Mouse (Mus musculus) G1E (cell line): Measurements from ENCODE around the gene Gnptg.

Source experiments
- CTCF ChIP-seq: IDR thresholded peaks from 2 replicates; pipeline ENCODE4 v1.5.1; 2012; ENCODE audit warnings: low read depth, low read length, inconsistent platforms, mixed read lengths
- GATA1 ChIP-seq: IDR thresholded peaks from 2 replicates; pipeline ENCODE4 v1.6.1; 2012; ENCODE audit warnings: borderline replicate concordance, low read length, inconsistent platforms, mixed read lengths
- GATA2 ChIP-seq: IDR thresholded peaks from 2 replicates; pipeline ENCODE4 v1.6.1; 2012; ENCODE audit warnings: low read depth, low read length, inconsistent platforms, borderline replicate concordance
- POLR2AphosphoS5 ChIP-seq: IDR thresholded peaks from 2 replicates; pipeline ENCODE4 v1.6.1; 2012; ENCODE audit warnings: low read depth, low read length, inconsistent platforms; ENCODE audit not compliant: insufficient replicate concordance
- TAL1 ChIP-seq: conservative IDR thresholded peaks from 2 replicates; pipeline ENCODE4 v1.6.1; 2012; ENCODE audit warnings: low read depth, low read length, inconsistent platforms, mixed read lengths

DNA sequence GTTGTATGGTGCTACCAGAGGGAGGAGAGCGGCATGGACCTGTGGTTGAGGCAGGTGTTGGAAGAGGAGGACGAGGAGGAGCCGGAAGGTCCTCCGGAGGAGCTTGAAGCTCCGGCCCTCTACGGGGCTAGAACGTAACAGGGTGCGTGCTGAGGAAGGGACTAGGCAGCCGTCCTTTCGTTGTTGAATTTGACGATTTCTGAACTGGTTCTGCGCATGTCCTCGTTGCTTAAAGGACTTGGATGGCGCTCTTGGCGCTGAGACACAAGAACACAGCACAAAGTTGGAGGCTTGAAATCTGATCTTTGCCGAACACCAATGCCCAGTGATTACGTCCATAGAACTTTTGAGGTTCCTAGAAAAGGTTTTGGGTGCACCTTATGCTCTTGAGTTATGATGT lies 55.0 kb downstream of the Gnptg start:
- TF ChIP-seq CTCF, result no peak
- no peak for TF ChIP-seq POLR2AphosphoS5
- TF ChIP-seq GATA1, result no peak
- TF ChIP-seq GATA2, result no peak
- TF ChIP-seq TAL1, result no peak
